Mouse (Mus musculus) forebrain, embryonic 11.5 days (tissue): ENCODE measurements at regions not wholly inside any gene's neighbourhood (a gene's known extent, or its start where the extent isn't known, plus 50 kb on each side); places are given as distances from the start of the nearest gene placed in this dataset. TPM values are rescaled to one million over a fixed set of nuclear protein-coding genes. Genes with fewer than 3 reads are reported as not detected.

Experiments used
- ATAC-seq: fragments of 200-750 bp; cut with Nextera tagmentation; replicated peaks from 2 replicates; pipeline ENCODE4 v1.8.0; 2017; ENCODE audit warnings: moderate TSS enrichment; ENCODE audit not compliant: low FRiP score
- DNase-seq: peaks from one replicate; pipeline ENCODE4 v3.0.0-alpha.2; 2017; ENCODE audit warnings: low spot score
- H3K27ac ChIP-seq: fragments of 300-500 bp; sonication (generic); 2 replicates; pipeline ENCODE4 v1.5.1; 2014; ENCODE audit warnings: low read depth, low read length
- H3K27me3 ChIP-seq: fragments of 300-500 bp; sonication (generic); 2 replicates; pipeline ENCODE4 v1.6.1; 2014; ENCODE audit warnings: mild to moderate bottlenecking, low read length, mixed read lengths; ENCODE audit not compliant: control insufficient read depth, insufficient read depth
- H3K36me3 ChIP-seq: fragments of 300-500 bp; sonication (generic); 2 replicates; pipeline ENCODE4 v1.6.1; 2014; ENCODE audit warnings: mild to moderate bottlenecking, low read length, moderate library complexity, mixed read lengths; ENCODE audit not compliant: control insufficient read depth, insufficient read depth
- H3K4me1 ChIP-seq: fragments of 300-500 bp; sonication (generic); replicated peaks from 2 replicates; pipeline ENCODE4 v1.6.1; 2014; ENCODE audit warnings: low read length, mixed read lengths; ENCODE audit not compliant: control insufficient read depth, insufficient read depth
- H3K4me2 ChIP-seq: fragments of 300-500 bp; sonication (generic); 2 replicates; pipeline ENCODE4 v1.6.1; 2014; ENCODE audit warnings: low read depth, mild to moderate bottlenecking, low read length, moderate library complexity, mixed read lengths; ENCODE audit not compliant: severe bottlenecking
- H3K4me3 ChIP-seq: fragments of 300-500 bp; sonication (generic); 2 replicates; pipeline ENCODE4 v1.5.1; 2014; ENCODE audit warnings: low read depth, low read length
- H3K9ac ChIP-seq: fragments of 300-500 bp; sonication (generic); 2 replicates; pipeline ENCODE4 v1.6.1; 2014; ENCODE audit warnings: low read length
- H3K9me3 ChIP-seq: fragments of 300-500 bp; sonication (generic); 2 replicates; pipeline ENCODE4 v1.6.1; 2016; ENCODE audit warnings: low read length, mixed read lengths; ENCODE audit not compliant: control insufficient read depth
- WGBS: fragments of 180-500 bp; shearing (Covaris S2); extraction: QIAGEN DNeasy Blood & Tissue Kit; methylation state at CpG from one replicate; pipeline ENCODE4 v1.1.7; 2014; 5-methylcytosine and 5-hydroxymethylcytosine counted together
- microRNA-seq: library from miRNA; unstranded; fragments of <30 nt; microRNA quantifications from one replicate; pipeline ENCODE4, GENCODE M21; 2016; ENCODE audit not compliant: insufficient number of aligned reads

GRCm38 (mm10) chr5:13007132-13007531 is 118.1 kb upstream of the Sema3a start:
- H3K27ac ChIP-seq = no peak overlapping the region
- 73% methylated on average over 6 of the region's 6 CpGs for WGBS
- DNase-seq (no peak), ATAC-seq (no peak)
- H3K4me2 ChIP-seq = no peak overlapping the region
- H3K4me1 ChIP-seq = no peaks in the 10 kb centered on the region
- H3K9ac ChIP-seq = no peak overlapping the region
- H3K36me3 ChIP-seq = no peaks in the 10 kb centered on the region
- H3K4me3 ChIP-seq = no peak overlapping the region
- H3K9me3 ChIP-seq = no peaks in the 10 kb centered on the region
- no peaks in the 10 kb centered on the region for H3K27me3 ChIP-seq

GRCm38 (mm10) chr5:13022270-13022669 is 102.9 kb upstream of the Sema3a start:
- Histone ChIP-seq H3K4me1 (no peaks in the 10 kb centered on the region), H3K4me2 (no peak overlapping the region), H3K27ac (no peak overlapping the region), H3K9ac (no peak overlapping the region), H3K36me3 (no peaks in the 10 kb centered on the region), H3K27me3 (no peaks in the 10 kb centered on the region), H3K9me3 (no peaks in the 10 kb centered on the region), H3K4me3 (no peak overlapping the region)
- no peak for ATAC-seq
- no peak for DNase-seq
- WGBS = 82% methylated on average over 3 of the region's 3 CpGs

- H3K27ac ChIP-seq = no peak overlapping the region
- DNase-seq = no peak
- H3K9me3 ChIP-seq = no peaks in the 10 kb centered on the region
- ATAC-seq = no peak
- no peaks in the 10 kb centered on the region for H3K36me3 ChIP-seq
- no peaks in the 10 kb centered on the region for H3K27me3 ChIP-seq
- no peaks in the 10 kb centered on the region for H3K4me1 ChIP-seq
- H3K9ac ChIP-seq = no peak overlapping the region
- no peak overlapping the region for H3K4me3 ChIP-seq
- 84% methylated on average over 3 of the region's 3 CpGs for WGBS
- H3K4me2 ChIP-seq = no peak overlapping the region
Observed at GRCm38 (mm10) chr5:13033332-13033731, 91.9 kb upstream of the Sema3a start.

GRCm38 (mm10) chr5:13036127-13036526 is 89.1 kb upstream of the Sema3a start:
- Histone ChIP-seq H3K27ac (no peak overlapping the region), H3K36me3 (no peaks in the 10 kb centered on the region), H3K4me2 (no peak overlapping the region), H3K9me3 (no peaks in the 10 kb centered on the region), H3K9ac (no peak overlapping the region), H3K4me3 (no peak overlapping the region), H3K4me1 (no peaks in the 10 kb centered on the region), H3K27me3 (no peaks in the 10 kb centered on the region)
- whole genome bisulfite sequencing = 77% methylated on average over 2 of the region's 2 CpGs
- ATAC-seq (no peak), DNase-seq (no peak)

GRCm38 (mm10) chr5:13058883-13059423 is 66.3 kb upstream of the Sema3a start:
- ATAC-seq = no peak
- WGBS = 63% methylated on average over 2 of the region's 2 CpGs
- no peak for DNase-seq
- Histone ChIP-seq H3K36me3 (no peaks in the 10 kb centered on the region), H3K4me1 (no peaks in the 10 kb centered on the region), H3K9ac (no peak overlapping the region), H3K4me2 (no peak overlapping the region), H3K4me3 (no peak overlapping the region), H3K27ac (no peak overlapping the region), H3K9me3 (no peaks in the 10 kb centered on the region), H3K27me3 (no peaks in the 10 kb centered on the region)

GRCm38 (mm10) chr5:13066942-13067341 is 58.3 kb upstream of the Sema3a start:
- no peak overlapping the region for H3K4me2 ChIP-seq
- H3K9me3 ChIP-seq = no peaks in the 10 kb centered on the region
- no peak for DNase-seq
- no peak overlapping the region for H3K27ac ChIP-seq
- ATAC-seq = no peak
- H3K36me3 ChIP-seq = no peaks in the 10 kb centered on the region
- H3K4me3 ChIP-seq = no peak overlapping the region
- H3K4me1 ChIP-seq = no peaks in the 10 kb centered on the region
- WGBS = 22% methylated on average over 3 of the region's 3 CpGs
- no peak overlapping the region for H3K9ac ChIP-seq
- no peaks in the 10 kb centered on the region for H3K27me3 ChIP-seq

Small RNAs in the stretch of these regions (microRNA-seq; reads per million reads assigned to microRNA genes)
- not detected for gene Gm23243
